Mouse (Mus musculus): ENCODE results near the gene Armh3.

The Armh3 gene

GRCm38 (mm10) chr19:45911236-45912025 is 86.9 kb downstream of the Armh3 start:
- DNase-seq (ENCODE audit: low spot score in 2 of 2): no peak

GRCm38 (mm10) chr19:45908246-45908645 is 90.0 kb downstream of the Armh3 start:
- DNase-seq (ENCODE audit: low spot score in 2 of 2): no peak

- no peak for DNase-seq (ENCODE audit: low spot score in 2 of 2)
Measured at GRCm38 (mm10) chr19:45907416-45907815, 90.9 kb downstream of the Armh3 start.

- no peak for DNase-seq (ENCODE audit: low spot score in 2 of 2)
Measured at GRCm38 (mm10) chr19:45903861-45904260, 94.4 kb downstream of the Armh3 start.

DNA sequence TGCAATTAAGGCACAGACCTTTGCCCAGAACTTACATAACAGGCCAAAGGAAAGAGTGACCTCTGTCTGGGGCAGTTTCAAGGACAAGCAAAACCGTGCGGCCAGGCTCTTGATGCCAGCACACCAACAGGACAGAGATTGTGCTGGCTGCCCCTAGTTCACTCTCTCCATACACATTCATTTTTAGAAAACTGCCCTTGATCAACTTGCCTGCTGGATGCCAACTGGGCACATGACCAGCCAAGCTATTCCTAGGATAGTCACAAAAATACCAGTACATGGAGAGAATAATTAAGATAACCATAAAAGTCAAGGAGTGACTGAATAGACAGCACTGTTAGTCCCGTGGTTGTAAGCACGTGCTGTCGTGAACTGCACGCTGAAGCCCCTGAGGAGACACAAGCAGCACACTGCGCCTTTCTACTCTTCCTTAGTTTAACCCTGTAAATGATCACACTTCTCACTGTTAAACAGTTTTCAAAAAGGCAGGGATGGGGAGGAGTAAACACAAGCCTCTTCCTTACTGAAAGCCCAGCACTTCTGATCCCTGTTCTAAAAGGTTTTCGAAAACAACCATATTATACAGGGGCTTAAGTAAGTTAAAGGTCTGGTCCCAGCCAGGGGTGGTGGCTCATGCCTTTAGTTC is 95.8 kb downstream of the Armh3 start:
- no peak for DNase-seq (ENCODE audit: low spot score in 2 of 2)

- no peak for DNase-seq (ENCODE audit: low spot score in 2 of 2)
Measured at GRCm38 (mm10) chr19:45900836-45901235, 97.5 kb downstream of the Armh3 start.

DNA sequence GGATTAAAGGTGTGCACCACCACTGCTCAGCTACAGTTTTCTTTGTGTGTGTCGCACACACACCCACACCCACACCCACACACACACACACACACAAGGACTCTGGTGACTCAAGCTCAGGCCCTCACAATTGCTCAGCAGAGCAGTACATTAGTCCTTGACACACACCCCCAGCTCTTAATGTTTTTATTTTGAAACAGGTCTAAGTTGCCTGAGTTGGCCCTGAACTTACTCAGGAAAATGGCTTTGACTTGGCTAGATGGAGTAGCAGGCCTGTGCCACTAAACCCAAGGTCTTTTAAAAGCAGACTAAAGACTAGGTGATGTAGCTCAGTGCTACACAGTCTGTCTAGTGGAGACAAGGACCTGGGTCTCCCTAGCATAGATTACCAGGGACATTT is 102.6 kb downstream of the Armh3 start:
- DNase-seq (ENCODE audit: low spot score in 2 of 2): no peak

- no peak for DNase-seq (ENCODE audit: low spot score in 2 of 2)
Measured at GRCm38 (mm10) chr19:45882056-45882455, 116.2 kb downstream of the Armh3 start.

DNA sequence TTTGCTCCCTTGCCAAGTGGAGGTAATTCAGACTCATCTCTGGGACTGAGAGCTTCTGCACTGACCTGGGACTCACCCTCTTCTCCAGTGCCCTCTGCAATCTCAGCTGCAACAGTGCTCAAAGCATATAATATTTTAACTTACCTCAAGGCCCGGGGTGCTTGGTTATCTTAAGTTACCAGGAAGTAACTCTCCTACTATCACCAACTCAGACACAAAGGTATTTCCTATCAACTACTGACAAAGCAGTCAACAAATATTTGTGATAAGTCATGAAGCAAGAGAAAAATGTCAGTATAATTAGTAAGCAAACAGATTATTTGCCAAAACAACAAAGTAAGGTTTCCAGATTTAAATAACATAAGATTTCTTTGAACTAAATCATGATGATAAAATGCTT is 125.0 kb downstream of the Armh3 start:
- no peak for DNase-seq (ENCODE audit: low spot score in 2 of 2)

DNA sequence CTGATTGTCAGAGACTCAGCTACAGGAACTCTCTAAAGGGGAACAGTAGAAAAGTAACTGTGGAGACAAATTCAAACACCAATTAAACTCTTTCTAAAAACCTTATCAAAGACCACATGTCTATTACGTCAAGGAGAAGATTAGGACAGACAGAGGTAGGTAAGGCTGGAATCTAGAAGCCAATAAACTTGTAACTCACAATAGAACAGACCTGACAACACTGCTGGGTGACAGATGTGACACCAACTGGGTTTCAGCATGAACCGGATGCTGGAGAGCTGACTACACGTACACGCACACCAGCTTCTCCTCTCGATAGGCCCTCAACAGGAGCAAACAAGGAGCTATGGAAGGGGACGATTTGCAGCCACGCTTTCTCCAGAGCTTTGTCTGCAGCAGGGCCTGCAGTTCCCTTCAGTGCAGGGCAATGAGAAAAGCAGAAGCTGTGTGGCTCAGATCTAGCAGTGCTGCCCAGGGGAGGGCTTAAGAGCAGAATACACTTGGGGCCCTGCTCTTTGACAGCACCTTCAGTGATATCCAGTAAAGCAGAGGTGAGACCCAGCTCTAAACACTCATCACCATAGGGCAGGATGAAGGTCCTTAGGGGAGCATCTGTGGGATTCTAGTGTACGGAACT is 142.9 kb downstream of the Armh3 start:
- DNase-seq (ENCODE audit: low spot score in 2 of 2): no peak

DNA sequence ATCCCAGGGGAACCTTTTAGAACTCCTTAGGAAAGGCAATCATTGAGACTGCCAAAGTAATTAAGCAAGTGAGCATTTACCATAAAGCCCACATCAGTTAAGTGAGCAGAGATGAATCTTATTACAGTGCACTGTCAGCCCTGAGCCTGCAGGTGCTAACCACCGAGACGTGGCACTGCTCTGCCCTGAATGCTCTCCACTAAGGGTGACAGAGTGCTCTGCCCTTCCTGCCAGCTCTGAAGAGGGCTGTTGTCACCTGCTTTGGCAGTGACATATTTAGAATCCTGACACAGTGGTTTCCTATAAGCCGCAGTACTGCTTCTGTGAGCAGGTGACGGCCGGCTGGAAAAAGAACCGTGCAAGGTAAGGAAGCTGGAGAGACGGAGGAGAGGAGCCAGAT is 143.8 kb downstream of the Armh3 start:
- no peak for DNase-seq (ENCODE audit: low spot score in 2 of 2)

DNA sequence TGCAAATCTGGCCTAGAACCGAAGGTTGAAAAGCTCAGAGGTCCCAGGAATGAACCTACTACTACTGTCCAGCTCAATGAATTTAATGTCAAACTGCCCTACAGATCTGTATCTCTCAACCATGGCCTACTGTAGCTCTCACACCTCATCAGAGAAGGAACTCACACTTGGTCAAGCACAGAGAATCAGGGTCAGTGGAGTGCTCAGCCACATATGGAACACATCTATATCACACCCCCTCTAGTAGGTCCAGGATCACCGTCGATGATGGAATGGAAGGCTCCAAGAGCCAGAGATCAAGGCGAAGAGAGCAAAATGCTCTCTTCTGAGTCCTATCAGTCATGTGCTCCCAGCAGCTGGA is 150.6 kb downstream of the Armh3 start:
- no peak for DNase-seq (ENCODE audit: low spot score in 2 of 2)

DNA sequence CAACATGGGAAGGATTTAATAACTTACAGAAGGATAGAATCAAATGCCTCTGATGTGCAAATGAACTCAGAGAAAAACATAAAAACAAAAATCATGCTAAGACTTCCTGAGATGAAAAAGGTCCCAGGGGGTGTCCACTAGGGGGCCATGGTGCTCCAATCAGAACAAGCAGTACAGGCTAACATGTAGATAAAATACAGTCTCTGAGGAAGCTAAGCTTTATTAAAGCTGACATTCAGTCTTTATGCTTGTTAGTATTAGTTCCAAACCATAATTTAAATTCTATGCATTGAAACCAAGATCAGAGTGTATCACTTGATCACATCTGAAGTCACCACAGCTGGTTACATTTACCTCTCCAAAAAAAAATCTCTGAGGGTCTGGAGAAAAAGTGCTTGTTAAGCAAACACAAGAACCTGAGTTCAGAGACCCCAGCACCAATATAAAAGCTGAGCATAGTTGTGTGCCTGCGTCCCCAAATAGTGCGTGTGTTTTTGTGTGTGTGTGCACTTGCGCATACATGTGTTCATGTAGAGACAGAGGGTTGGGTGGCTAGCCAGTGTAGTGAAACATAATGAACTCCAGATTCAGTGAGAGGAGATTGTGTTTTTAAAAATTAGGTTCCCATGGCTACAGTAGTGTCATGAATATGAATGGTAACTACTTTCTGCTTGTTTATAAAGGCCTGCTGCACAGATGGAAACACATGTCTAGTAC is 151.1 kb downstream of the Armh3 start:
- DNase-seq (ENCODE audit: low spot score in 2 of 2): no peak

DNA sequence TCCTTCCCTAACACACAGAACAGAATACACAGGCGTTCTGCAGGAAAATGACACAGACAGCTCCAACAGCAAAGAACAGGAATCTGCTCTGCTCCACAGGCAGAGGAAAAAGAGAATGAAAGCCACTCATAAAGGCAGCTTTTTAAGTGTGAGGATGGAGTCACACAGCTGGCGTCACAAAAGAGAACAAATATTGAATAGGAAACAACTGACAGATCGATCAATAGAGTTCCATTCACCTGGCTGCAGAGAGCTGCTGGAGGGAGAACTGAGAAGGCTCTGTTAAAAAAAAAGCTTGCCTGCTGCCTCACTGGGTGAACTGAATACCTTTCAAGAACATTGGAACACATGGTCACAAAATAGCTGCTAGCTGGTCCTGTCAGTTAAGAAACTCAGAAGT is 154.1 kb downstream of the Armh3 start:
- DNase-seq (ENCODE audit: low spot score in 2 of 2): no peak

DNA sequence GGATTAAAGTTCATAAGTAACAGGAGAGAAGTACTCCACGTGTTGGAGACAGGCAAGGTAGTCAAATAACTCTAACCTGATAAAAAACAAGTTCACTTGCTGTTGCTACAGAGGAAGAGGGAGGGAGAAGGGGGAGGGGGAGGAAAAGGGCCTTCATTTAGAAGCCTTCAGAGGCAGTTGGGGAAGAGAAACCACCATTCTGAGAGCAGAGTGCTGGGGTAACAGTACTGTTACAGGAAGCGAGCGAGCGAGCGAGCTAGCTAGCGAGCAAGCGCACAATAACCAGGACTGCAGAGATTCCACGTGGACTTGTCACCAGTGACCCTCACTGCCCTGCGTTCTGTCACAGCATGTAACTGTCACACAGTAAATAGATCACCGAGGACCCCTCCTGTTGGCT is 154.9 kb downstream of the Armh3 start:
- DNase-seq (ENCODE audit: low spot score in 2 of 2): no peak

GRCm38 (mm10) chr19:45837050-45837994 is 161.0 kb downstream of the Armh3 start:
- DNase-seq (ENCODE audit: low spot score in 2 of 2): no peak

DNA sequence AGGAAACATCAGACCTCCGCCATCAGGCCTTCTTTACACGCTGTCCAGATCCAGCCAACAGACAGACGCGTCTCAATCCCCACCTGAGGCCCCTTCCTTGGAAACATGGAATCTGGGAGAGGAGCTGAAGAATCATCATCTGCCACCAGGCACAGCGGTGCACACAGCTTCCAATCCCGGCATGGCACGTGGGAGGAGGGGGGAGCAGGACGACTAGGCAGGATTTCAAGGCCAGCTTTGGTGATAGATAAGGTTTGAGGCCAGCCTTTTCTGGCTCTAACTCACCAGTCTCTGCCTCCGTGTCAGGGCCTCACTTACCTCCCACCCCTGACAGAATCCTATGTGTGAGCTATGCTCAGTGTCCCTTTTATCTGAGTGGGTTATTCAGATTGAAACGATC is 162.8 kb downstream of the Armh3 start:
- DNase-seq (ENCODE audit: low spot score in 2 of 2): no peak

- DNase-seq (ENCODE audit: low spot score in 2 of 2): no peak
Measured at GRCm38 (mm10) chr19:45833665-45834064, 164.6 kb downstream of the Armh3 start.

DNA sequence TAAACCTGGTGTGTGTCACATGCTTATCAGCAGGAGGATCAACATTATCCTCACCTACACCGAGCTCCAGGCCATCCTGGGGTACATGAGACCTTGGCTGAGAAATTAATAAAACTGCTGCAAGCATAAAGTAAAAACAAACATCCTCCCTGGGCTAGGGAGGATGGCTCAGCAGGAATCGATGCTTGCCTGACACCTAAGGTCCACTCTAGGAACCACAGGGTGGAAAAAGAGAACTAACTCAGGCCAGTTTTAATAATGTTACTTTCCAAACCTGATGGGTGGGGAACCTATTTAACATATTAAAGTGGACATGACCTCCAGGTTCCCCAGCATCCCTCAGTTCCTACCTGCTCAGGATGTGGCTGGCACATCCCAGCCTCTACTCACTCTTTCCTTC is 167.6 kb downstream of the Armh3 start:
- no peak for DNase-seq (ENCODE audit: low spot score in 2 of 2)

GRCm38 (mm10) chr19:45827736-45828135 is 170.6 kb downstream of the Armh3 start:
- no peak for DNase-seq (ENCODE audit: low spot score in 2 of 2)

DNA sequence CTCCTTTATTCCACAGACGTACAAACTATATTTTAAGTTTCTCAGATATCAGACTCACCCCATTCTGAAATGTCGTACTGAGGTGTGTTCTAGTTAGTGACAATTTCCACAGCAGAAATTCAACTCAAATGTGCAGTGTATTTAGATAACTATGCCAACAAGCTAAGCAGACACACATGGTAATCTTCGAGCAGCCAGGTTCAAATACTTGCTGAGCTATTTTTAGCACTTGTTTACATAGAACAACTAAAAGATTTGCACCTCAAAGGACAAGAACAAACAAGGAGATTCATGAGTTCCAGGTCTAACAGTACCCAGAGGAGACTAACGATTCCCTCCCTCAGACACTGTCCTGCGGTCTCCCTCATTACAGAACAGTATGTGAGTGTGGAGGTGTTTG is 171.2 kb downstream of the Armh3 start:
- no peak for DNase-seq (ENCODE audit: low spot score in 2 of 2)

All from frontal cortex, postnatal 14 days (tissue).